Mouse (Mus musculus): ENCODE measurements around the gene Jpt2. TPM values are rescaled to one million over a fixed set of nuclear protein-coding genes. Genes with fewer than 3 reads are reported as not detected.
A peak's percentile ranks its signal among the peaks of the same experiment; 100 is the strongest.
"Not testable (repeated sequence)": the region's sequence is repeated elsewhere in the genome, so short reads cannot be mapped to it uniquely, and the experiment has no call there.

Gene Jpt2
- polyA plus RNA-seq, 2 experiments = 24.3 to 31.6 TPM

DNA sequence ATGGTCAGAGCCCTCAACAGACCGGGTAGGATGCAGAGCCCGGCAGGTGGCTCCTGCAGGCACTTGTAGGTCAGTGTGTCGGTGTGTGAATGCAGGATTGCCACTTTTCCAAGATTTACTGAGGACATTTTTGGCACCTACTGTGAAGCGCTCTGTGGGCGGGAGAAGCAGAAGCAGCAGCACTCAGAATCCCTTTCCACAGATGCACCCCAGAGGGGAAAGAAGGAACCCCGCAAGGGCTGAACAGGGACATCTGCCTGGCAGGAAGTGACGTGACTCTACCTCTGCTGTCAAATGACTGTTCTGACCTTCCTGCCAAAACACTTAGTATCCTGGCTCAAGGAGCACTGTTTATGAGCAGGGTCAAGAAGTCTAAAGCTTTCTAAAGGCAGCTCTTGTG lies 17.5 kb downstream of the Jpt2 start:
- Histone ChIP-seq H3K4me3 (ENCODE audit: insufficient read depth in 1 of 2, low read depth in 2 of 2, low read length in 2 of 2) (no peak overlapping the region), H3K4me2 (ENCODE audit: low read depth) (no peak overlapping the region)

DNA sequence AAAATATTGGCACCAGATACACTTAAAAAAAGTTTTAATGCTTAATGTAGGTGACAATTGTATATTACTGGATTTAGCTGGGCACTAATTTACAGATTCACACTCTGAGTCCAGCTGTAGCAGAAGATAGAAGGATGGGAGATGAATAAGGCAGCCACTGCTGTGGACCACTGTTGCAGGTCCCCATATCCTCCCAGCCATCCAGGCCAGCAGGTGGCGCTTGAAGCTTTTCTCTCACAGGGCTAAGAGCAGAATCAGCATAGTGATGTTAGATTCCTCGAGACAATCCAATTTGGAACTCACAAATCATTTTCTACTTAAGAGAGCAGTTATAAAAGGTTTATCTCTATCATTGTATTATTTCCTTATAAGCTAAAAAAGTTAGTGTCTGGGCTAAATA lies 18.0 kb downstream of the Jpt2 start:
- 0 out of 2 replicates have a peak, but pooled peaks have one; percentile 48 for ATAC-seq (ENCODE audit: insufficient read depth)
- H3K36me3 ChIP-seq (replicated peaks; ENCODE audit: control insufficient read depth, insufficient read depth, low read depth) = peaks cover 17% of the 10 kb centered on the region

More for the DNA sequence above, 17.5 kb downstream of the Jpt2 start:
- no peak for TF ChIP-seq EP300 (IDR thresholded peaks at IDR 0.05; ENCODE audit: low read depth)
- TF ChIP-seq CTCF (IDR thresholded peaks at IDR 0.05; ENCODE audit: low read depth) = no peak
- 84% methylated on average over 7 of the region's 7 CpGs for WGBS (ENCODE audit: insufficient replicate concordance)
- H3K27me3 ChIP-seq (ENCODE audit: control insufficient read depth, insufficient read depth, low read length) = no peaks in the 10 kb centered on the region
- ATAC-seq (ENCODE audit: insufficient read depth) (no peak), DNase-seq (ENCODE audit: low read depth in 3 of 3, low spot score in 3 of 3) (no peak)
- peaks cover 21% of the 10 kb centered on the region for H3K36me3 ChIP-seq (replicated peaks; ENCODE audit: control insufficient read depth, insufficient read depth, low read depth)
- H3K4me1 ChIP-seq (replicated peaks; ENCODE audit: control insufficient read depth in 2 of 2, insufficient read depth in 2 of 2, low read length in 1 of 2) = no peaks in the 10 kb centered on the region
- H3K9ac ChIP-seq (replicated peaks) = no peak overlapping the region
- no peak overlapping the region for H3K27ac ChIP-seq
- H3K9me3 ChIP-seq (ENCODE audit: control insufficient read depth, low read length) = no peaks in the 10 kb centered on the region

DNA sequence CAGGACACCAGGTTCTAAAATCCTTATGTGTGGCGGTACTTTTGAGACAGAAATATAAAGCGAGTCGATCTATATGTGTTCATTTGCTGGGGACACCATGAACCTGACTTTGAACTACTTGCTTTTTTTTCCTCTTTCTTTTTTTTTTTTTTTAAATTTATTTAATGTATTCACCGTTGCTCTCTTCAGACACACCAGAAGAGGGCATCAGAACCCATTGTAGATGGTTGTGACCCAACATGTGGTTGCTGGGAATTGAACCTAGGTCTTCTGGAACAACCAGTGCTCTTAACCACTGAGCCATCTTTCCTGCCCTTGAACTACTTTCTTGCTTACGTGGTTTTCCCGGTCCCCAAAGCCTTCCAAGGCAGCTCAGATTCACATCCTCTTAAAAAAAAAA lies 23.2 kb downstream of the Jpt2 start:
- peak overlapping the region; percentile 68 to 97 for H3K4me3 ChIP-seq (ENCODE audit: insufficient read depth in 1 of 2, low read depth in 2 of 2, low read length in 2 of 2)

More for the DNA sequence above, 18.0 kb downstream of the Jpt2 start:
- TF ChIP-seq CTCF (IDR thresholded peaks at IDR 0.05; ENCODE audit: low read depth) = peak; percentile 83
- not testable (repeated sequence) for H3K27me3 ChIP-seq (ENCODE audit: control insufficient read depth, insufficient read depth, low read length); H3K27ac ChIP-seq; H3K9ac ChIP-seq (replicated peaks); H3K4me2 ChIP-seq (ENCODE audit: low read depth); DNase-seq (ENCODE audit: low read depth in 3 of 3, low spot score in 3 of 3); H3K4me3 ChIP-seq (ENCODE audit: insufficient read depth in 1 of 2, low read depth in 2 of 2, low read length in 2 of 2); H3K9me3 ChIP-seq (ENCODE audit: control insufficient read depth, low read length); H3K4me1 ChIP-seq (replicated peaks; ENCODE audit: control insufficient read depth in 2 of 2, insufficient read depth in 2 of 2, low read length in 1 of 2)
- 14% methylated on average over 2 of the region's 2 CpGs for WGBS (ENCODE audit: insufficient replicate concordance)

DNA sequence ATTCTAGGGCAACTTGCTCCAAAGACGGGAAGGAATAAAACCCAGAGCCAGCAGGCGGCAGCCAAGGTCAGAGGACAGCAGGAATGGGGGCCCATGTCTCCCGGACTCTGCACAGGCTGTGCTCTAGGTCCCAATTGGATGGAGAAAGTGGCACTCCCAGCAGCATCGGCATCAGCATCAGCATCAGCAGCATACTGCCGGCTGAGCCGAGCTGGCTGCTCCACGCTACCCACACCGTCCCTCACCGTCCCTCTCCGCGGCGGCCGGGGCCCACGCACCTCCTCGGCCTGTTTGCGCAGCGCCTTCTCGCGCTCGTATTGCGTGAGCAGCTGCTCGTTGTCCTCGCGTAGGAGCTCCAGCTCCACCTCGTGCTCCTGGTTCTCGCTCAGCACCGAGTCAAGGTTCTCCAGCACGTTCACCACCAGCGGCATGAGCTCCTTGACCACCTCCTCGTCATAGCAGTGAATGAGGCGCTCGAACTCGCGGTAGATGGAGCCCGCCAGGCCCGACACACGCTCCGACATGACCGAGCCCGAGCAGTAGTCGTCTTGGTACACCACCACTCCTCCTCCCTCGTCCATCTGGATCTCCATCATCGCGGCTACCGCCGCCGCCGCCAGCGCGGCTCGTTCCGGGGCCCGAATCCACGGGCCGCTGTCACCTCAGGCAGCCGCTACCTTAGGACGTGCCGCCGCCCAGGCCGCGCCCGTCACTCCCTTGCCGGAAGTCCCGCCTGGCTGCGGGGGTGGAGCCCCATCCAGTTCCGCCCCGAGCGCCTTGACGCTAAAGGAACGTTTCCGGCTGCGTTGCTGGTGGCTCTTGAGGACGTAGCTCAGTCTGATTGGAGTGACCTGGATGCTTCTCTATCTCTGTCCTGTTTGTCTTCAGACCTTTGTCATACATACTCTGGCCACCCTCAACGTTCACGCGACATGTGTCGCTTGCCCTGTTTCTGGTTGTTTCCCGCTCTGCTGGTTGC lies 23.9 kb downstream of the Jpt2 start, which contains the start of gene Mapk8ip3:
Mapk8ip3 (minus strand) TSS at position 719 of the 979 bp plus-strand sequence.
- H3K4me2 ChIP-seq (ENCODE audit: low read depth) = peak within 1 kb of the TSS; percentile 95
- peak within 1 kb of the TSS; percentile 96 for H3K9ac ChIP-seq (replicated peaks)
- DNase-seq (ENCODE audit: low read depth in 3 of 3, low spot score in 3 of 3) (peak; percentile 88 to 92 (median 89)), ATAC-seq (ENCODE audit: insufficient read depth) (peak; percentile 97)
- H3K4me1 ChIP-seq (replicated peaks; ENCODE audit: control insufficient read depth in 2 of 2, insufficient read depth in 2 of 2, low read length in 1 of 2) = peaks cover 24 to 25% of the 10 kb centered on the region in 2 experiments
- H3K9me3 ChIP-seq (ENCODE audit: control insufficient read depth, low read length) = no peaks in the 10 kb centered on the region
- H3K27ac ChIP-seq = peak within 1 kb of the TSS; percentile 80
- TF ChIP-seq EP300 (IDR thresholded peaks at IDR 0.05; ENCODE audit: low read depth) = no peak
- TF ChIP-seq CTCF (IDR thresholded peaks at IDR 0.05; ENCODE audit: low read depth) = peak; percentile 82
- H3K27me3 ChIP-seq (ENCODE audit: control insufficient read depth, insufficient read depth, low read length) = no peaks in the 10 kb centered on the region
- H3K4me3 ChIP-seq (ENCODE audit: insufficient read depth in 1 of 2, low read depth in 2 of 2, low read length in 2 of 2) = peak within 1 kb of the TSS; percentile 68 to 97
- peaks cover 10% of the 10 kb centered on the region for H3K36me3 ChIP-seq (replicated peaks; ENCODE audit: control insufficient read depth, insufficient read depth, low read depth)
- WGBS (ENCODE audit: insufficient replicate concordance) = under 1% methylated on average over 78 of the region's 78 CpGs

More for the DNA sequence above, 23.2 kb downstream of the Jpt2 start:
- H3K9me3 ChIP-seq (ENCODE audit: control insufficient read depth, low read length) = no peaks in the 10 kb centered on the region
- H3K36me3 ChIP-seq (replicated peaks; ENCODE audit: control insufficient read depth, insufficient read depth, low read depth) = peaks cover 7% of the 10 kb centered on the region
- H3K4me2 ChIP-seq (ENCODE audit: low read depth) = peak overlapping the region; percentile 95
- no peak for DNase-seq (ENCODE audit: low read depth in 3 of 3, low spot score in 3 of 3)
- H3K27me3 ChIP-seq (ENCODE audit: control insufficient read depth, insufficient read depth, low read length) = no peaks in the 10 kb centered on the region
- TF ChIP-seq EP300 (IDR thresholded peaks at IDR 0.05; ENCODE audit: low read depth) = no peak
- TF ChIP-seq CTCF (IDR thresholded peaks at IDR 0.05; ENCODE audit: low read depth) = peak; percentile 34; the same call in 1 of the 2 replicates
- ATAC-seq (ENCODE audit: insufficient read depth) = no peak
- H3K27ac ChIP-seq = peak overlapping the region; percentile 79
- H3K9ac ChIP-seq (replicated peaks) = peak overlapping the region; percentile 96
- peaks cover 24 to 25% of the 10 kb centered on the region in 2 experiments for H3K4me1 ChIP-seq (replicated peaks; ENCODE audit: control insufficient read depth in 2 of 2, insufficient read depth in 2 of 2, low read length in 1 of 2)
- WGBS (ENCODE audit: insufficient replicate concordance) = 42% methylated on average over 6 of the region's 6 CpGs

DNA sequence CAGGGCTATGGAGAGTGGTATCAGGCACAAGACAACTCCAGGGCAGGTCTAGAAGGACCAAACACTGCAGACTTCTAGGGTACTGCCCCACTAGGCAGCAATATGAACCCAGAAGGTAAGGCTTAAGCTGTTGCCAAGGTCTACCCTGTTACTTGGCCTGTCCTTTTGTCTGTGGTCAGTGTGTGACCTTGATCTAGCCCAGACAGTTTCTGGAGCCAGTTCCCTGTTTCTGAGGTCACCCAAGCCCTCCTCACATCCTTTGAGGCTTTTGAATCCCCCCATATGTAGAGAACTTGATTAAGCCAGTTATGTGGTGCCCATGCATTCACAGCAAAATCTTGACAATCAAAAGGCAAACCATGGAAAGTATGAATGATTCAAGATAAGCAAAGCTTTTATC lies 24.8 kb downstream of the Jpt2 start:
- Histone ChIP-seq H3K36me3 (replicated peaks; ENCODE audit: control insufficient read depth, insufficient read depth, low read depth) (peaks cover 10% of the 10 kb centered on the region), H3K27ac (peak overlapping the region; percentile 80), H3K9ac (replicated peaks) (peak overlapping the region; percentile 96), H3K9me3 (ENCODE audit: control insufficient read depth, low read length) (no peaks in the 10 kb centered on the region), H3K4me1 (replicated peaks; ENCODE audit: control insufficient read depth in 2 of 2, insufficient read depth in 2 of 2, low read length in 1 of 2) (peaks cover 24 to 25% of the 10 kb centered on the region in 2 experiments), H3K4me3 (ENCODE audit: insufficient read depth in 1 of 2, low read depth in 2 of 2, low read length in 2 of 2) (peak overlapping the region; percentile 66 to 97), H3K27me3 (ENCODE audit: control insufficient read depth, insufficient read depth, low read length) (no peaks in the 10 kb centered on the region), H3K4me2 (ENCODE audit: low read depth) (peak overlapping the region; percentile 95)
- ATAC-seq (ENCODE audit: insufficient read depth) = no peak
- no peak for TF ChIP-seq EP300 (IDR thresholded peaks at IDR 0.05; ENCODE audit: low read depth)
- TF ChIP-seq CTCF (IDR thresholded peaks at IDR 0.05; ENCODE audit: low read depth) = no peak
- no peak for DNase-seq (ENCODE audit: low read depth in 3 of 3, low spot score in 3 of 3)

Data from liver, embryonic 14.5 days (tissue).